Mouse (Mus musculus) spleen, postnatal 36 days (tissue): ENCODE measurements at regions not wholly inside any gene's neighbourhood (a gene's known extent, or its start where the extent isn't known, plus 50 kb on each side); places are given as distances from the start of the nearest gene placed in this dataset.

Experiments
- DNase-seq, 2 experiments: peaks; one replicate each; pipeline ENCODE4 v3.0.0; 2022; ENCODE audit warnings: low spot score in 2 of 2, mixed read lengths in 1 of 2

- DNase-seq: no peak
Measured at GRCm38 (mm10) chr6:117000951-117001725, 167.2 kb upstream of the Cxcl12 start.

DNA sequence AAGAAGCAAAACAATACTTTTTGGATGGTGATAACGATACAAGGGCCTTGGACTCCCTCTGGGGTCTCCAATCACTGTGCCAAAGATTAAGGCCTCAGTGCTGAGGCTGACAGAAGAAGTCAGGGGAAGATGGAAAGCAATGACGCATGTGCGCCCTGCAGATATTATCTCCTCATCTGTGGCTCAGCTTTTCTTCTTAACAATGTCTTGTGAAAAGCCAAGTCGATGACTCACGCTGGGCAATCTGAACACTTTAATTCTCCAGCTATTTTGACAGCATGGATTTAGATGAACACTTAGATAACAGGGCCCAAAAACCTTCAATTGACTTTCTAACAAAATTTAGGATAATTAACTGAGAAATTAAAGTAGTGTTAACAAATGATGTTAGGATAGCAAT is 155.7 kb upstream of the Cxcl12 start:
- no peak for DNase-seq

- DNase-seq: no peak
Measured at GRCm38 (mm10) chr6:117015461-117015860, 152.9 kb upstream of the Cxcl12 start.

DNA sequence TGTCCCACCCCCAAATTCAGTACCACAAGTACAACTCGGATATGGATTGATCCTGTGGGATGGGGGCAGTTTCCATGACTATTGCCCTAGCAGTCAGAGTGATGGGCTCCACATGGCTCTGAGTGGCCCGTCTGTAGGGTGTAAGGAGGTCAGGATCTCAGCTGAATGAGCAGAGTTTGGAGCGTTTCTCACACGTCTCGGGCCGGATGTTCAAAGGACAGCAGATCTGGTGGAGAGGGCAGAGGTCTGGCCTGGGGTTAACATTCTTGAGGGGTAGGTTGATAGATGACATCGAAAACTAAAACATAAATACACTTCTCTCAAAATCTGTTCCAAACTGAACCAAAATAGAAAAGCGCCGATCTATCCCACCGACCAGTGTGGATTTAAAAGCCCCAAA is 146.5 kb upstream of the Cxcl12 start:
- DNase-seq: no peak

DNA sequence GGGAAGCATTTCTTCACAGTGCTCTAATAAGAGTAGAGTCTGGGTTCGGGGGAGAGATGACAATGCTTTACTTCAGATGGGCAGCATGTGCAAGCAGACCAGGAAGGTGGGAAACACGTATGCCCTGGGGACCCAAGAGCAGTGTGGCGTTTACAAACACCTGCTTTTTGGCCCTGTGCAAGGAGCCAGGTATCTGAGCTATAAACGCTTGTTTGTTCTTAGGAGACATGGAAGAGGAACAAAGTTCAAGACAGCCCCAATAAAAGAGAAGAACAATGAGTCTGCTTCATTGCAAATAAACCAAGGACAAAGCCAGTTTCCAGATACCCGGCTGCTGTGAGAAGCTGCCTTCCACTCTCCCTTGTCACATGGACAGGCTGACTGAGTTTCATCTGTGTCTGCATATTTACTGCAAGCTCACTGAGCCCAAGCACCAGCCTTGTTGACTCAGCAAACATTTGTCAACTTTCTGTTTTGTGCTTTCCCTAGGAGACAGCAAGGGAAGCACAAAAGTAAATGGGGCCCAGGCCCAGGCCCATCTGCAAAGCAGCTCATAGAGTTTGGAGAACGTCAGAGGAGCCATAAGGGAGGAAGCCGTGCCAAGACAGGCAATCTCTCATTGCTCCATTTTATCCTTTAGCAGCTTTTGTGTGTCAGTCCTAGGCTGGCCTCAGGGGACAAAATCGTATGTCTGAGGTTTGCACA is 136.1 kb upstream of the Cxcl12 start:
- no peak for DNase-seq

- no peak for DNase-seq
Measured at GRCm38 (mm10) chr6:117043744-117044143, 124.6 kb upstream of the Cxcl12 start.

DNA sequence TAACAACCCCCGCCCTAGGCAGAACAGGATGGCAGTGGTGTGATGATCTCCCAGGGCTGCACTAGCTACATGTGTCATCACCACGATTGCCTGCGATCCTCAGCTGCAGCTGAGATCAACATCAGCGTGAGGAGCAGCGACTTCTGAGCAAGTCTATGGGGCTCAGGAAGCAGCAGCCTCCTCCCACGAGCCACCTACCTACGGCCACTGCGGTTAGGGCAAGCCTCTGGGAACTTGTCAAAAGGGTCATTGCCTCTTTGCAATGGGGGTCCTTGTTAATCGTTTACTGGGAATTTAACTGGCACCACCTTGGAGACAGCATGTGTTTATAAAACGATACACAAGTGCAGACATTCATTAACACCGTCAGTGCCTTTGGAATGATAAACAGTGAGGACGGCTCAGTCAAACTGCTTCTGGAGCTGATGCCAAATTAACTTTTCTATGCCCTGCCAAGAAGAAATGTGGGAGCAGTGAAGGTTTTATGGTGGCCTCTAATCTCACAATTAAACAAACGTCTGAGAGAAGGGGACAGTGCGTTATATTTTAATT is 118.8 kb upstream of the Cxcl12 start:
- DNase-seq: no peak

DNA sequence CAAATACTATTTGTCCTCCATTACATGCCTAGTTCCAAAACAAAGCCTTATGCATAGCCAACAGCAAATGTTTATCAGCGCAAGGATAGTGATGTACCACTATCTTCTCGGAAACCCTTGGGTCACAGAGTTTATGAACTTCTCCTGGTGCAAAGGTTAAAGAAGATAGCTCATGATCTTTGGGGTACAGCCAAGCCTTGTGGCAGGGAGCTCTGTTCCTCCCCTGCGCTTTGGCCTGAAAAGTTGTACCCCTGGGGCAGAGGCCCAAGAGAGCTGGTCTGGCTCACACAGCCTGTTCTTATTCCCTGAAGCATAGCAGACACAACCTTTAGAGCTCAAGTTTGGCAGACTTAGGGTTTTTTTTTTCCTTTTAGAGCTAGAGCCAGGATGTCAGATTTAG is 107.6 kb upstream of the Cxcl12 start:
- DNase-seq: peak; percentile 3 to 4

GRCm38 (mm10) chr6:117067541-117068305 is 100.6 kb upstream of the Cxcl12 start:
- no peak for DNase-seq

GRCm38 (mm10) chr6:117071311-117071710 is 97.0 kb upstream of the Cxcl12 start:
- no peak for DNase-seq

GRCm38 (mm10) chr6:117071857-117072256 is 96.5 kb upstream of the Cxcl12 start:
- DNase-seq: no peak

DNA sequence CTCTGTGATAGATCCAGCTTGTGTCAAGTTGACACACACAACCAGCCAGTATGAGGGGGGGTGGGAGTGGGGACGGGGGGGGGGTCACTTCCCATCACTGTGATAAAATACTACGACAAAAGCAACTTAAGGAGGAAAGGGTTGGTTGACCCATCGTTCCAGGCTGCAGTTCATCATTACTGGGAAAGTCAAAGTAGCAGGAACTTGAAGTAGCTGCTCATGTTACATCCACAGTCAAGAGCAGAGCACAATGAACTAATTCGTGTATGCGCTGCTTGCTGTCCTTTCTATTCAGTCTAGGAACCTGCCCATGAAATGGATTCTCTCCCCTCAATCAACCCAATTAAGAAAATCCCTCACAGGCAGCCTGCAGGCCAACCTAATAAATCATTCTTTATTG is 88.8 kb upstream of the Cxcl12 start:
- no peak for DNase-seq

DNA sequence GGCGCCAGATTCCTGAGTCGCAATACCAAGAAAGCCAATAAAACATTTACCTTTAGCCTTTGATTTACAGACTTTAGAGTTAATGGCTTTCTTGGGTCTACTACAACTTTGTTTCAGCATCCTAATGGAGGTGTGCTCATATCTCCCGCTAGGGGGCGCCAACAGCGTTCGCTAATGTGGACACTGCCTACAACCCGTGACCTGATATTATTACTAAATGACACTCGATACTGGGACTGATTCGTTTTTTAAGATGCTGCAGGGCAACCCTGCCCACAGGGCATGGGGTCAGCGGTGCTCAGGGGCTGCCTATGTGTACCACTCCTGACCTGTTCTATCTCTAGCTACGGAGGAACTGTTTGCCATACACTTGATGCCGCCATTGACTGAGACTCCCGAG is 87.4 kb upstream of the Cxcl12 start:
- DNase-seq: no peak

GRCm38 (mm10) chr6:117084211-117084610 is 84.1 kb upstream of the Cxcl12 start:
- DNase-seq: no peak

- no peak for DNase-seq
Measured at GRCm38 (mm10) chr6:117084833-117085500, 83.4 kb upstream of the Cxcl12 start.

DNA sequence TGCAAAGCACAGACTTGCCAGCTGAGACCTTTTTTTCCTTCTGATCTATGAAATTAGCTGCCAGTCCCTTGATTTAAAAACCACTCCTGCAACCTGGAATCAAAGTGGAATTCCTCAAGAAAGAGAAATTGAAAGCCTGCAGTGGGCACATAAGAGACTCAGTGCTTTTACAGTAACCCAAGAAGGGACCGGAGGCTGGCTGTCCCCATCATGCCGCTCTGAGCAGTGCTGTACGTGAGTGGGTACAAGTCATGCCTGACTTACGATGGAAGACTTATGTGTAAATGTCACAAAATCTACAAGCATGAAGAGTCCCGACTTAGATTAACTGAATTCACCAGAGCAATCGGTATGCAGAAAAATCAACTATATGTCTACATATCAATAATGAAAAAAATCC is 73.6 kb upstream of the Cxcl12 start:
- no peak for DNase-seq

GRCm38 (mm10) chr6:117099871-117100270 is 68.5 kb upstream of the Cxcl12 start:
- DNase-seq: no peak

- no peak for DNase-seq
Measured at GRCm38 (mm10) chr6:117102693-117103092, 65.6 kb upstream of the Cxcl12 start.

DNA sequence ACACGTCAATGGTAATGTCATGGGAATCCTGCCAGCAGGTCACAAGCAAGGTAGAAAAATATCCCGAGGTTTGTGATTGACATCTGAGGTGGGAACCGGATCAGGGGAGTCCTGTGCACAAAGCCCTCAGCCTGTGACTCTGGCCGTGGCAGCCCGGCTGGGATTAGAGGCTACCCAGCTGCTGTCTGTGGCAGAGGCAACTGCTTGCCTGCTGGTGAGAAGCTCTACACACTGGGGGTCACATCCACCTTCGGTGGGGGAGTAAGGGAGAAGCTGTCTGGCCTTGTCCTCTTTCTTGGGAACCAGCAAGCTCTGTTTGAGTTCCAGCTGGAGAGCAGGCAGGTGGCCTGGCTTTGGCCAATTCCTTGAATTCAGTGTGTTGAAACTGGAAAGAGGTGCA is 64.3 kb upstream of the Cxcl12 start:
- DNase-seq: no peak

GRCm38 (mm10) chr6:117104463-117104862 is 63.9 kb upstream of the Cxcl12 start:
- DNase-seq: no peak

GRCm38 (mm10) chr6:117105182-117105589 is 63.1 kb upstream of the Cxcl12 start:
- DNase-seq: no peak

DNA sequence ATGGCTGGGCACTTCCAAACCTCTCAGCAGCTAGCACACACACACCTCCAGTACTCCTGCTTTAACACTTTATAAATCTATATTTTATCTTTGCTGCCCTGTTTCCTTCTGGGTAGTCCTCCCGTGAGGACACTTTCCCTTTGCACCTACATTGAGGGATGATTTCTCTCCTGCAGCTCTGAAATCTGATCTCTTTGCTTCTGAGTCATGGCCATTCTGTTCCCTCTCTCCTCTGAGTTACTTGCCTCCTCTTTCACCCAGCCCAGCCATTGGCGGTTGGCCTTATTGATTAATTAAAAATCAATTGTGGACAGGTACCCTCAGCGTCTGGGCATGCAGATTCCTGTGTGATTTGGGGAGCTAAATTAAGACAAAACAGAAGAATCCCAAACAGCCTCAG is 58.0 kb upstream of the Cxcl12 start:
- DNase-seq: no peak
